In the genomic region with DNA sequence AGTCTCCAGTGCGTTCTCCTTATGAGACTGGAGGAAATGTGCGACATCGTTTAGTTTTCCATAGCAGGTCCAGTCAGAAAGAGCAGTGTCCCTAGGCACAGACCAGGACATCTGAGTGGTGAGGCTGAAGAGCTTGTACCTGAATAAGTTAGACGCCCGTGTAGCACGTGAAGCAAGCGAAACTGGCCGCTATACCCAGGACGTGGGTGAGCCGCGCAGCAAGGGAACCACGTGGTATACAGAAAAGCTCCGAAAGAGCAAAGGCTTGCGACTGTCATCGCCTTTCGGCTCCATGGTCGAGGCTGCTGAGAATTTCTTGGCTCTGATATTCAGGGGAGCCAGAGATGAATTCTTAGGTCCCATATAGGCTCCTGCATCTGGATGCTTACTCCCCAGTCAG, we compare ENCODE assay signal across 19 mouse cellular contexts. TPM values are rescaled to one million over a fixed set of nuclear protein-coding genes. Genes with fewer than 3 reads are reported as not detected.
DNase-seq lines count a peak whose midpoint lies in the region; ATAC-seq and TF ChIP-seq lines count a peak whose summit lies in the region.
"Had no signal": no experiment of that assay in that cellular context is flagged by ENCODE, and none has a peak within 500 bp of the region (broad histone marks: within the 10 kb centered on the region; RNA-seq: fewer than 3 reads in every experiment).

No protein-coding gene starts in this region.

- no peaks in the 10 kb centered on the region for H3K36me3 ChIP-seq in heart, embryonic 15.5 days
- H3K36me3 ChIP-seq in limb, embryonic 12.5 days = no peaks in the 10 kb centered on the region
- H3K36me3 ChIP-seq in limb, embryonic 10.5 days = no peaks in the 10 kb centered on the region
- H3K36me3 ChIP-seq in hindbrain, postnatal 0 days (ENCODE audit: insufficient read depth, low read length) = no peaks in the 10 kb centered on the region
- H3K36me3 ChIP-seq: forebrain, embryonic 15.5 days had no signal

- H3K4me3 ChIP-seq in heart, embryonic 15.5 days = no peak overlapping the region
- no peak overlapping the region for H3K4me3 ChIP-seq in limb, embryonic 12.5 days (replicated peaks)
- no peak overlapping the region for H3K4me3 ChIP-seq in limb, embryonic 10.5 days
- H3K4me3 ChIP-seq in bone marrow macrophage, adult 2 months (ENCODE audit: insufficient read depth, low read length) = peak overlapping the region; percentile 43
- no peak overlapping the region for H3K4me3 ChIP-seq in hindbrain, postnatal 0 days (ENCODE audit: low read length)
- H3K4me3 ChIP-seq in left cerebral cortex, adult 2 months = no peak overlapping the region
- H3K4me3 ChIP-seq: forebrain, embryonic 15.5 days; gastrocnemius, adult 2 months had no signal

- no peaks in the 10 kb centered on the region for H3K9me3 ChIP-seq in heart, embryonic 15.5 days (replicated peaks)
- peaks cover 3% of the 10 kb centered on the region; the same call in 1 of the 2 replicates for H3K9me3 ChIP-seq in limb, embryonic 12.5 days
- no peaks in the 10 kb centered on the region for H3K9me3 ChIP-seq in limb, embryonic 10.5 days (replicated peaks)
- H3K9me3 ChIP-seq in hindbrain, postnatal 0 days (ENCODE audit: low read length) = no peaks in the 10 kb centered on the region
- H3K9me3 ChIP-seq: forebrain, embryonic 15.5 days had no signal

- WGBS in heart, embryonic 15.5 days = 60% methylated on average over 17 of the region's 17 CpGs
- 67% methylated on average over 17 of the region's 17 CpGs for WGBS in limb, embryonic 12.5 days
- 72% methylated on average over 17 of the region's 17 CpGs for WGBS in limb, embryonic 10.5 days
- WGBS in hindbrain, postnatal 0 days = 70% methylated on average over 17 of the region's 17 CpGs

- DNase-seq in heart, postnatal 36 days = no peak
- DNase-seq in limb, embryonic 10.5 days (ENCODE audit: low spot score) = no peak
- DNase-seq in hindbrain, postnatal 0 days (ENCODE audit: low spot score) = no peak
- no peak for DNase-seq in left cerebral cortex, adult 2 months (ENCODE audit: extremely low spot score in 1 of 2, low spot score in 2 of 2)
- DNase-seq: cerebellum, adult 11-12 months; gastrocnemius, adult 2 months; kidney, postnatal 10 days; lung, postnatal 4 days; right cerebral cortex, postnatal 4 days; thymus, postnatal 14 days had no signal

- H3K4me2 ChIP-seq in heart, embryonic 15.5 days = peak overlapping the region; percentile 20
- peak overlapping the region; percentile 29 for H3K4me2 ChIP-seq in limb, embryonic 12.5 days
- H3K4me2 ChIP-seq in hindbrain, postnatal 0 days (ENCODE audit: low read depth, low read length) = 0 out of 2 replicates have a peak overlapping the region, but pooled peaks have one; percentile 16
- H3K4me2 ChIP-seq: forebrain, embryonic 15.5 days had no signal

- no peak for TF ChIP-seq POLR2A in bone marrow macrophage, adult 2 months (IDR thresholded peaks at IDR 0.05; ENCODE audit: borderline replicate concordance, low read depth, low read length)

- no peaks in the 10 kb centered on the region for H3K4me1 ChIP-seq in heart, embryonic 15.5 days (replicated peaks)
- peaks cover 8% of the 10 kb centered on the region for H3K4me1 ChIP-seq in limb, embryonic 12.5 days (replicated peaks)
- peaks cover 12% of the 10 kb centered on the region; the same call in 1 of the 2 replicates for H3K4me1 ChIP-seq in limb, embryonic 10.5 days
- H3K4me1 ChIP-seq in bone marrow macrophage, adult 2 months (ENCODE audit: control insufficient read depth, insufficient read depth, low read length) = peaks cover 11% of the 10 kb centered on the region
- no peaks in the 10 kb centered on the region for H3K4me1 ChIP-seq in hindbrain, postnatal 0 days (ENCODE audit: insufficient read depth, low read length)
- H3K4me1 ChIP-seq: forebrain, embryonic 15.5 days had no signal

- no peak for ATAC-seq in heart, embryonic 15.5 days (replicated peaks; ENCODE audit: insufficient number of reproducible peaks, insufficient read depth, low FRiP score, low read depth)
- no peak for ATAC-seq in limb, embryonic 12.5 days (ENCODE audit: insufficient number of reproducible peaks, insufficient read depth, low FRiP score, low TSS enrichment, low read depth)
- ATAC-seq in hindbrain, postnatal 0 days = no peak
- ATAC-seq: forebrain, embryonic 15.5 days had no signal

- H3K9ac ChIP-seq in heart, embryonic 15.5 days = no peak overlapping the region
- H3K9ac ChIP-seq in limb, embryonic 12.5 days (replicated peaks) = no peak overlapping the region
- H3K9ac ChIP-seq in hindbrain, postnatal 0 days (replicated peaks; ENCODE audit: low read length) = no peak overlapping the region
- H3K9ac ChIP-seq: forebrain, embryonic 15.5 days; liver, embryonic 14.5 days had no signal

- TF ChIP-seq CTCF in bone marrow macrophage, adult 2 months (IDR thresholded peaks at IDR 0.05; ENCODE audit: low read depth, low read length) = no peak
- TF ChIP-seq CTCF in hindbrain, postnatal 0 days (IDR thresholded peaks at IDR 0.05; ENCODE audit: low read depth) = no peak
- no peak for TF ChIP-seq CTCF in left cerebral cortex, adult 2 months (IDR thresholded peaks at IDR 0.05)

- H3K27me3 ChIP-seq in heart, embryonic 15.5 days = no peaks in the 10 kb centered on the region
- peaks cover 8% of the 10 kb centered on the region; the same call in 1 of the 2 replicates for H3K27me3 ChIP-seq in limb, embryonic 12.5 days
- no peaks in the 10 kb centered on the region for H3K27me3 ChIP-seq in limb, embryonic 10.5 days (ENCODE audit: low read depth, poor library complexity, severe bottlenecking)
- no peaks in the 10 kb centered on the region for H3K27me3 ChIP-seq in hindbrain, postnatal 0 days (ENCODE audit: insufficient read depth, low read length)
- H3K27me3 ChIP-seq: forebrain, embryonic 15.5 days had no signal

- H3K27ac ChIP-seq in heart, embryonic 15.5 days = no peak overlapping the region
- no peak overlapping the region for H3K27ac ChIP-seq in limb, embryonic 12.5 days
- no peak overlapping the region for H3K27ac ChIP-seq in limb, embryonic 10.5 days
- H3K27ac ChIP-seq in bone marrow macrophage, adult 2 months (ENCODE audit: insufficient read depth, low read depth, low read length) = no peak overlapping the region
- 0 out of 2 replicates have a peak overlapping the region, but pooled peaks have one; percentile 3 for H3K27ac ChIP-seq in hindbrain, postnatal 0 days
- no peak overlapping the region for H3K27ac ChIP-seq in left cerebral cortex, adult 2 months
- H3K27ac ChIP-seq: forebrain, embryonic 15.5 days; gastrocnemius, adult 2 months; liver, embryonic 14.5 days had no signal

- intact Hi-C loops in heart, postnatal 36 days (cut with DNase I) = no loop called here
- intact Hi-C loops in left cerebral cortex, adult 2 months (cut with DNase I) = no loop called here

RNA-seq across cellular contexts. Expression of gene Tmcc3, which starts 29.8 kb away (rescaled TPM):
- 8.0 and 9.2 TPM in 2 replicates for polyA plus RNA-seq in heart, embryonic 15.5 days (2015; fragmentation: Nextera tagmentation; extraction: Ambion mirVana)
- 10 to 100 TPM; 30.6 to 32.7 TPM for total RNA-seq in heart, postnatal 36 days (2021)
- 9.5 and 12.1 TPM in 2 replicates for polyA plus RNA-seq in limb, embryonic 12.5 days (2016; fragmentation: Nextera tagmentation; extraction: Ambion mirVana)
- 3.9 and 5.7 TPM in 2 replicates for polyA plus RNA-seq in limb, embryonic 10.5 days (2016; fragmentation: Nextera tagmentation; extraction: Ambion mirVana)
- polyA plus RNA-seq in bone marrow macrophage, adult 2 months (2012; ENCODE audit: insufficient read depth, insufficient read length, missing spikeins) = 22.1 and 25.2 TPM in 2 replicates
- 9.7 and 10.5 TPM in 2 replicates for total RNA-seq in hindbrain, postnatal 0 days (2014; rRNA removed)
- polyA plus RNA-seq in hindbrain, postnatal 0 days (2015; fragmentation: Nextera tagmentation; extraction: Ambion mirVana) = 15.3 and 17.2 TPM in 2 replicates
- 10 to 100 TPM; 20.2 to 27.2 TPM for total RNA-seq in left cerebral cortex, adult 2 months (2021)

RNA-seq across cellular contexts. Expression of gene Gm4792, which starts 43.0 kb away (rescaled TPM):
- polyA plus RNA-seq in heart, embryonic 15.5 days (2015; fragmentation: Nextera tagmentation; extraction: Ambion mirVana) = not detected in 2 replicates
- not detected for total RNA-seq in heart, postnatal 36 days (2021)
- not detected in 2 replicates for polyA plus RNA-seq in limb, embryonic 12.5 days (2016; fragmentation: Nextera tagmentation; extraction: Ambion mirVana)
- polyA plus RNA-seq in limb, embryonic 10.5 days (2016; fragmentation: Nextera tagmentation; extraction: Ambion mirVana) = not detected in 2 replicates
- not detected in 2 replicates for polyA plus RNA-seq in bone marrow macrophage, adult 2 months (2012; ENCODE audit: insufficient read depth, insufficient read length, missing spikeins)
- 1.2 and 1.3 TPM in 2 replicates for total RNA-seq in hindbrain, postnatal 0 days (2014; rRNA removed)
- polyA plus RNA-seq in hindbrain, postnatal 0 days (2015; fragmentation: Nextera tagmentation; extraction: Ambion mirVana) = 1.0 and 1.3 TPM in 2 replicates
- not detected for total RNA-seq in left cerebral cortex, adult 2 months (2021)
- total RNA-seq: gastrocnemius, adult 2 months; layer of hippocampus, postnatal 14 days; left cerebral cortex, postnatal 36 days had no signal
- polyA plus RNA-seq: cortical plate, adult 2 months; heart, postnatal 0 days; liver, embryonic 14.5 days had no signal
